Mouse (Mus musculus) E14TG2a.4 (cell line): ENCODE measurements at regions not wholly inside any gene's neighbourhood (a gene's known extent, or its start where the extent isn't known, plus 50 kb on each side); places are given as distances from the start of the nearest gene placed in this dataset.

Experiments
- CTCF ChIP-seq: conservative IDR thresholded peaks from 2 replicates; pipeline ENCODE4 v1.5.1; 2014; ENCODE audit warnings: low read length
- NANOG ChIP-seq: IDR thresholded peaks from 2 replicates; pipeline ENCODE4 v1.6.1; 2014; ENCODE audit warnings: borderline replicate concordance, low read length, mixed read lengths
- POU5F1 ChIP-seq: IDR thresholded peaks from 2 replicates; pipeline ENCODE4 v1.6.1; 2014; ENCODE audit warnings: low read length, borderline replicate concordance

DNA sequence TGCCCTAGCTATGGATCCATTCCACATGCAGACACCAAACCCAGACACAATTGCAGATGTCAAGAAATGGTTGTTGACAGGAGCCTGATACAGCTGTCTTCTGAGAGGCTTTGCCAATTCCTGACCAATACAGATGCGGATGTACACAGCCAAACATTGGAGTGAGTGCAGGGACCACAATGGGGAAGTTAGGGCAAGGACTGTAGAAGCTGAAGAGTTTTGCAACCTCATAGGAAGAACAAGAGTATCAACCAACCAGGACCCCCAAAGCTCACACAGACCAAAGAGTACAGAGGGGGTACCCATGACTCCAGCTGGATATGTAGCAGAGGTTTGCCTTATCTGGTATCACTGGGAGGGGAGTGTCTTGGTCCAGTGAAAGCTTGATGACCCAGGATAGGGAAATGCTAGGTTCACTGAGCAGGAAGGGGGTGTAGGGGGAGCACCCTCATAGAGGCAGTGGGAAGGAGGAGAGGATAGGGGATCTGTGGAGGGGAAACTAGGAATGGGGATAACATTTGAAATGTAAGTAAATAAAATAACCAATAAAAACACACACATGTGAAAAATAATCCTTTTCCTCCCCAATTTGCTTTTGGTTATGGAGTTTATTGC is 86.6 kb upstream of the Nxt1 start:
- TF ChIP-seq CTCF (no peak), NANOG (no peak), POU5F1 (no peak)
